14 mouse cellular contexts compared by ENCODE assay signal in the genomic region with DNA sequence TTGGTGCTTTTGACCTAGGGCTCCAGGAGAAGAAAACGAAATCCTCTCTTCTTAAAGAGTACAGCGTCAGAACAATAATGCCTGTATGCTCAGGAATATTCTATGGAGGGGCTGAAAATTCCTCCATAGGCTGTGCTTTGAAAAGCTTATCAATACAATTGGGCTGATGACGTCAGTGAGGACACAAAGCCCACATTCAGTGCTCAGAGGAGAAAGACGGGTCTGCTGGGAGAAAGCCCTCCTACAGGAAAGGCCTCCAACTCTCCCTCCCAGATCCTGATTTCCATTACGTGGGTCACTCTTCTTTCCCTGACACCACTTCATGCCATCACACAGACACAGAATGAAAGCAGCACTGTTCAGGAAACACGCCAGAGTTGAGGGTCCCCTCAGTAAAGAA.
DNase-seq lines count a peak whose midpoint lies in the region; ATAC-seq lines count a peak whose summit lies in the region.
"Had no signal": no experiment of that assay in that cellular context is flagged by ENCODE, and none has a peak within 500 bp of the region (broad histone marks: within the 10 kb centered on the region; RNA-seq: fewer than 3 reads in every experiment).

No protein-coding gene starts in this region.

- peaks cover 7% of the 10 kb centered on the region; the same call in 1 of the 2 replicates for H3K36me3 ChIP-seq in embryonic facial prominence, embryonic 12.5 days
- H3K36me3 ChIP-seq in embryonic facial prominence, embryonic 10.5 days (replicated peaks): peaks cover 13% of the 10 kb centered on the region
- H3K36me3 ChIP-seq in heart, embryonic 12.5 days: 0 out of 2 replicates have a peak, but pooled peaks cover 2% of the 10 kb centered on the region
- H3K36me3 ChIP-seq in midbrain, embryonic 11.5 days (ENCODE audit: control insufficient read depth, insufficient read depth, low read length): no peaks in the 10 kb centered on the region
- H3K36me3 ChIP-seq in midbrain, embryonic 15.5 days (replicated peaks): no peaks in the 10 kb centered on the region
- H3K36me3 ChIP-seq: intestine, embryonic 15.5 days had no signal

- intact Hi-C loops in heart, postnatal 14 days (cut with DNase I): no loop called here

- 44% methylated on average over 6 of the region's 6 CpGs for WGBS in embryonic facial prominence, embryonic 12.5 days
- WGBS in embryonic facial prominence, embryonic 10.5 days: 43% methylated on average over 6 of the region's 6 CpGs
- 44% methylated on average over 6 of the region's 6 CpGs for WGBS in heart, embryonic 12.5 days
- 56% methylated on average over 6 of the region's 6 CpGs for WGBS in midbrain, embryonic 11.5 days
- WGBS in midbrain, embryonic 15.5 days: 29% methylated on average over 6 of the region's 6 CpGs

- no peak for DNase-seq in embryonic facial prominence, embryonic 10.5 days (ENCODE audit: low spot score)
- no peak for DNase-seq in heart, postnatal 14 days
- DNase-seq in midbrain, embryonic 11.5 days (ENCODE audit: low spot score, missing footprints): peak; percentile 77
- peak; percentile 39 for DNase-seq in embryo, embryonic 11 days
- DNase-seq: adrenal gland, adult 2 months; cerebellum, postnatal 10 days; lung, adult 18-20 months; thymus, postnatal 25 days had no signal

- no peak; the same call in 1 of the 2 replicates for ATAC-seq in embryonic facial prominence, embryonic 12.5 days (ENCODE audit: insufficient number of reproducible peaks, insufficient read depth, low FRiP score, low TSS enrichment)
- ATAC-seq in heart, embryonic 12.5 days (ENCODE audit: insufficient number of reproducible peaks, low FRiP score): peak; percentile 25; the same call in 1 of the 2 replicates
- no peak for ATAC-seq in midbrain, embryonic 11.5 days (ENCODE audit: low FRiP score)
- no peak for ATAC-seq in midbrain, embryonic 15.5 days (replicated peaks)
- ATAC-seq in activated CD4-positive, CD25-positive, alpha-beta regulatory T cell, adult 4 months: no peak
- ATAC-seq: intestine, embryonic 15.5 days had no signal

- no peaks in the 10 kb centered on the region for H3K27me3 ChIP-seq in embryonic facial prominence, embryonic 12.5 days
- no peaks in the 10 kb centered on the region for H3K27me3 ChIP-seq in embryonic facial prominence, embryonic 10.5 days (replicated peaks; ENCODE audit: low read depth, poor library complexity, severe bottlenecking)
- no peaks in the 10 kb centered on the region for H3K27me3 ChIP-seq in heart, embryonic 12.5 days (replicated peaks)
- no peaks in the 10 kb centered on the region for H3K27me3 ChIP-seq in midbrain, embryonic 11.5 days (ENCODE audit: control insufficient read depth, insufficient read depth, low read length)
- H3K27me3 ChIP-seq in midbrain, embryonic 15.5 days (replicated peaks): no peaks in the 10 kb centered on the region
- H3K27me3 ChIP-seq: intestine, embryonic 15.5 days; neural tube, embryonic 12.5 days had no signal

- H3K4me1 ChIP-seq in embryonic facial prominence, embryonic 12.5 days: peaks cover 8% of the 10 kb centered on the region; the same call in 1 of the 2 replicates
- H3K4me1 ChIP-seq in embryonic facial prominence, embryonic 10.5 days: peaks cover 18% of the 10 kb centered on the region
- H3K4me1 ChIP-seq in heart, embryonic 12.5 days (replicated peaks): peaks cover 27% of the 10 kb centered on the region
- peaks cover 2% of the 10 kb centered on the region; the same call in 1 of the 2 replicates for H3K4me1 ChIP-seq in midbrain, embryonic 11.5 days (ENCODE audit: control insufficient read depth, insufficient read depth, low read length)
- H3K4me1 ChIP-seq in midbrain, embryonic 15.5 days: peaks cover 5% of the 10 kb centered on the region; the same call in 1 of the 2 replicates

- H3K9me3 ChIP-seq in embryonic facial prominence, embryonic 12.5 days: no peaks in the 10 kb centered on the region; the same call in 1 of the 2 replicates
- H3K9me3 ChIP-seq in embryonic facial prominence, embryonic 10.5 days: peaks cover 4% of the 10 kb centered on the region; the same call in 1 of the 2 replicates
- H3K9me3 ChIP-seq in heart, embryonic 12.5 days (replicated peaks): no peaks in the 10 kb centered on the region
- H3K9me3 ChIP-seq in midbrain, embryonic 11.5 days (ENCODE audit: control insufficient read depth, low read length): no peaks in the 10 kb centered on the region
- no peaks in the 10 kb centered on the region for H3K9me3 ChIP-seq in midbrain, embryonic 15.5 days
- H3K9me3 ChIP-seq: intestine, embryonic 15.5 days; neural tube, embryonic 12.5 days had no signal

- H3K4me2 ChIP-seq in embryonic facial prominence, embryonic 12.5 days (replicated peaks): no peak overlapping the region
- H3K4me2 ChIP-seq in heart, embryonic 12.5 days: no peak overlapping the region
- no peak overlapping the region for H3K4me2 ChIP-seq in midbrain, embryonic 11.5 days
- no peak overlapping the region for H3K4me2 ChIP-seq in midbrain, embryonic 15.5 days
- H3K4me2 ChIP-seq: intestine, embryonic 15.5 days; neural tube, embryonic 12.5 days had no signal

- no peak overlapping the region for H3K4me3 ChIP-seq in embryonic facial prominence, embryonic 12.5 days
- H3K4me3 ChIP-seq in embryonic facial prominence, embryonic 10.5 days: no peak overlapping the region
- no peak overlapping the region for H3K4me3 ChIP-seq in heart, embryonic 12.5 days
- no peak overlapping the region for H3K4me3 ChIP-seq in midbrain, embryonic 11.5 days (ENCODE audit: low read depth, low read length)
- no peak overlapping the region for H3K4me3 ChIP-seq in midbrain, embryonic 15.5 days
- H3K4me3 ChIP-seq: intestine, embryonic 15.5 days; neural tube, embryonic 12.5 days had no signal

- peak overlapping the region; percentile 50; the same call in 1 of the 2 replicates for H3K27ac ChIP-seq in embryonic facial prominence, embryonic 12.5 days
- no peak overlapping the region for H3K27ac ChIP-seq in embryonic facial prominence, embryonic 10.5 days (replicated peaks)
- H3K27ac ChIP-seq in heart, embryonic 12.5 days (ENCODE audit: poor library complexity, severe bottlenecking): peak overlapping the region; percentile 55
- H3K27ac ChIP-seq in midbrain, embryonic 11.5 days (ENCODE audit: low read depth, low read length): no peak overlapping the region
- no peak overlapping the region for H3K27ac ChIP-seq in midbrain, embryonic 15.5 days
- H3K27ac ChIP-seq: intestine, embryonic 15.5 days; neural tube, embryonic 12.5 days had no signal

- no peak overlapping the region for H3K9ac ChIP-seq in embryonic facial prominence, embryonic 12.5 days
- H3K9ac ChIP-seq in heart, embryonic 12.5 days: no peak overlapping the region
- no peak overlapping the region for H3K9ac ChIP-seq in midbrain, embryonic 11.5 days (ENCODE audit: low read length)
- H3K9ac ChIP-seq in midbrain, embryonic 15.5 days: no peak overlapping the region
- H3K9ac ChIP-seq: intestine, embryonic 15.5 days; neural tube, embryonic 12.5 days had no signal

Comparison
In these comparisons a context has a peak if more than half of its experiments do, and no peak if none do; other contexts are left out.
1. H3K27ac ChIP-seq: peak in embryonic facial prominence, embryonic 12.5 days (single experiment) and heart, embryonic 12.5 days (single experiment); none in embryonic facial prominence, embryonic 10.5 days (single experiment), midbrain, embryonic 11.5 days (single experiment) and midbrain, embryonic 15.5 days (single experiment).
2. DNase-seq: peak in midbrain, embryonic 11.5 days (single experiment) and embryo, embryonic 11 days (single experiment); none in embryonic facial prominence, embryonic 10.5 days (single experiment) and heart, postnatal 14 days (0 of 2).